Mouse (Mus musculus): ENCODE data around the gene Ppm1a.

Ppm1a gene

DNA sequence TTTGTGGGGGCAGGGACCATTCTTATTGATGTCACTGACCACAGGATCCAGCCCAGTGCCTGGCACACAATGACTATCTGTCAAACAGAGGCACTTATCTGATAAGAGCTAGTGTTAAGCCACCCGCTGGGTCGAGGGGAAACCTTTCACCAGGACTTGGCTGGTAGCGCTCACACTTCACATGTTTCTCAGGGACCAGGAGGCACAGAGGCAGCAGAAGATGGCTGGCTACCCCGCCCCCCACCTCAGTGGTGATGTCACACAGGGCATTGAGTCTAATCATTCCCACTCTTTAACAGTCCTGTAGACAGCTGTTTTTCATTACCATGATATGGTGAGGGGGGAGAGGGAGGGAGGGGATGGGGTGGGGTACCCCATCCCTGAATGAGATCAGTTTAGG is at the start of gene Ppm1a:
Gene Ppm1a (plus strand): TSS at position 370 of the 400 bp plus-strand sequence.
- DNase-seq (ENCODE audit: low spot score), result no peak

DNA sequence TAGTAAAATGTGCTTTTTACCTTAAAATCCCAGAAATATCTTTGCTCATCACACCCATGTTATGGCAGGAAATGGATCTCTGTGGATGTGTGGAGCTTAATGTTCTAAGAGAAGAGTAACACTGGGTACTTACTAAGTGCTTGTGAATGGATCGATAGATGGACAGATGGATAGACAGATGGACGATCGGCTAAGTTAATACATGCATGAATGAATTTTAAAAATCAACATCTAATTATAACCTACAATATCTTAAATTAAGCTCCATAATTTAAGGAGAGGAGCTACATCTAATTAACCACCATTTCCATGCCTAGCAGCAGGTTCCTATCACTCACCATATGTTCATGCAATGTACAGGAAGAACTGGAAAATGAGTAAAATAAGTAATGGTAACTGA is 47.3 kb upstream of the Ppm1a start:
- no peak for DNase-seq (ENCODE audit: low spot score)

DNA sequence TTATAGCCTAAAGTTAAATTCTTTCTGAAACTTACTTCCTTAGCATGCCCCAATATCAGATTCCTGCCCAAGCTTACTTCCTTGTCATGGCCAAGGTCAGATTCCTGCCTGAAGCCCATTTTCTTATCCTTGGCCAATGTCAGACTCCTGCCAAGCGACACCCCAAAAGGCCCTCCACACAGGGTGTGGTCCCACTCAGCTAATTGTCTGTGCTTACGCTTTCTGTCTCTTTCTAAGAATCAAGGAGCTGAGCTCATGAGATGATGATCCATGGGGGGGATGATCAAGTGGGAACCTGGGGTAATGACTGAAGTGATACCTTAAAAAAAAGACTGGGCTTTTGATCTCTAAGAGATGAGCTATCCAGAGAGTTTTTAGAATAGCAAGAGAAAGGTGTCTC is 42.4 kb upstream of the Ppm1a start:
- no peak for DNase-seq (ENCODE audit: low spot score)

DNA sequence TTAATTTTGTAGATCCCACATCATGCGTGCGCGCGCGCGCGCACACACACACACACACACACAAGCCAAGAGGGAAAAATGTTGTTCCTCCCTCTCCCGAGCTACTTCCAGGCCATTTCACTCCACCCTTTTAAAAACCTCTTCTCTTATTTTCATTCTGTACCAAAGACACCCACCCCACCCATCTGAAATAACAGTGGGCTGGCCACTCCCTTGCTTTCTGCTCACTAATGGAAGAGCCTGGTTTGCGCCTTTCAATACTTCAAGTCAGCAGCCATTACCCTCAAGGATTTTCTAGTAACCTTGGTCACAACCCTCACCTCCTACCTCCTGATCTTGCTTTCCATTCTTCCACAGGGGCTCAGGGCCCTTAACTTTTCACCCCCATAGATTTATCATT is 41.4 kb upstream of the Ppm1a start:
- DNase-seq (ENCODE audit: low spot score), result no peak

DNA sequence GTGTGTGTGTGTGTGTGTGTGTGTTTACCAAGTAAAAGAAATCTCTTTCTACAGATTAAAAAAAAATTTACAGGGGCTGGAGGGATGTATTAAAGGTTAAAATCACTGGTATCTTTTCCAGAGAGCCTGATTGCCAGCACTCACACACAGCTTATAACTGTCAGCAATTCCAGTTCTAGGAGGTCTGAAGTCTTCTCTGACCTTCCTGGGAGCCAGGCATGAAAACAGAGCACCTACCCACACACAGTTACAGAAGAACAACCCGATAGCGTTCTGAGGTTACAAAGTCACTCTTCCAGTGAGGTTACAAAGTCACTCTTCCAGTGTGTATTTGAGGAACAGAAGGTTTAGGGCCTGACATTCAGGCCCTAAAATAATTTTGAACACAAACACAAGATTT is 38.2 kb upstream of the Ppm1a start:
- no peak for DNase-seq (ENCODE audit: low spot score)

DNA sequence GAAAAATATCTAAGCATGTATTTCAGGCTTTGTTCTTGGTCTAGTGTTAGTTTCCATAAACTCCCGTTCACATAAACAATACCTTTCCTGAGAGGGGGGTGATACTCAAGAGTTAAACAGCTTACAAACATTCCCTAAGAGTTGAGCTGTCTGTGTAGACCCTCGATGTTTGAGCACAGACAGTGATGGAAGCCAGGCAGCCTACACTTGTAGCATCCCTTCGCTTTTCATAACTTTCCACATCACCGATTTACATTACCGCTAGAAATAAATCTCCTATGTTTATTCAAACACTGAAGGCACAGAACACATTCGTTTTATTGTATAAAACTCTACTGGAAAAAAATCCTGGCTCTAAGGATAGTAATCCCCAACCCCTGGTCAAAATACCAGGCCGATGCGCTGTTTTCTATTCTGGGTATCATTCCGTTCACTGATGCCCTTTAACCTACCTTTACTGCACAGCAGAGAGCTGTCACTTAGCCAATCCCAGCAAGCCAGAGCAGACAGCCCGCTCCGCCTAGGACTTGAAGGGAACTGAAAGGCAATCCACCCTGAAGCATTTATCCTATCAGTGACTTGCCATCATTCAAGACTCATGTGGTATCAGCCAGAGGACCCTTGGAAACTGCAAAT is 37.7 kb upstream of the Ppm1a start:
- DNase-seq (ENCODE audit: low spot score), result no peak

DNA sequence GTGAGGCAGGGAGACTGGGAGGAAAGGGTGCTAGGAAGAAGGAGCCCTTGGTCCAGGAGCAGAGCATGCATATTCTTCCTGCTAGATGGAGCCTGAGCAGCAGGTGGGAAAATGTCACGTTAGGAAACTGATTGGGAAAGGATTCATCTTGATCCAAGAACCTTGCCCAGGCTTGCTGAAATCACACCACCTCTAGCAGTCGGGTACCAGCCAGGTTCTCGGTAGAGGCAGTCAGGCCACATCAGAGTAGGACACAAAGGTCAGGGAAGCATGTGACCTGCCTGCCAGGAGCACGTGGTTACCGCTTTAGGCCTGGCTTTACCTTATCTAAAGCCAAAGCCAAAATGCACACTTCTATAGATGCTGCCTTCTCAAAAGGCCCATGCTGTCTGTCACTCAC is 35.5 kb upstream of the Ppm1a start:
- DNase-seq (ENCODE audit: low spot score), result no peak

DNA sequence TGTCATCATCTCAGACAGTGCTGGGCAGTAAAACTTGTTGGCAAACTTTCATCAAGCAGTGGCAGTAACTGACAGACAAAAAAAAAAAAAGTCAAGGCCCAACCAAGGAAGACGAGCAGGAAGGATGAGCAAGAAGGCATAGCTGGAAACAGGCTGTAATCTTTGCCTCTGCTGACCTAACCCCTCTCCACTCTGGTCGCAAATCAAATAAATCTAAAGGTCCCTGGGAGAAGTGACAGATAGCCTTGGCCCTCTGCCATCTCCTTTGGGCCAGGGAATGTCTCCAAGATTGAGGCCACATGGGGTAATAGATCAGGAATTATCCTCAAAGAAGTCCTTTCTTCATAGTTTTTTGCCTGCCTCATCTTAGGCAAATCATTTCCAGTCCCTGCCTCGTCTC is 33.3 kb upstream of the Ppm1a start:
- DNase-seq (ENCODE audit: low spot score), result no peak

DNA sequence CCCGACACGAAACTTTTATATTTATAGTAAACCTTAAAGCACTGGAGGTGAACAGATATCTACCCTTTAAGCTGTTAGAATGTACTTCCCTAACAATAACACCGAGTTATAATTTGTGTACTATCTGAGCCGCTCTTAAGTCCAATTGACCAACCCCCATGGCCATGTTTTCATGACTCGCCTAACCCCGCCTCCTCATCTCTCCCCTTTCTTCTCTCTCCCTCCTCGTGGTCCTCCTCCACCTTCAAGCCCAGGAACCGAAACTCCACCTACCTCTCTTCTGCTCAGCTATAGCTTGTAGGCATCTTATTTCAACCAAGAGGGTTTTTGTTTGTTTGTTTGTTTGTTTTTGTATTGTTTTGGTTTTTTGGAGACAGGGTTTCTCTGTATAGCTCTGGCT is 30.2 kb upstream of the Ppm1a start:
- DNase-seq (ENCODE audit: low spot score), result no peak

DNA sequence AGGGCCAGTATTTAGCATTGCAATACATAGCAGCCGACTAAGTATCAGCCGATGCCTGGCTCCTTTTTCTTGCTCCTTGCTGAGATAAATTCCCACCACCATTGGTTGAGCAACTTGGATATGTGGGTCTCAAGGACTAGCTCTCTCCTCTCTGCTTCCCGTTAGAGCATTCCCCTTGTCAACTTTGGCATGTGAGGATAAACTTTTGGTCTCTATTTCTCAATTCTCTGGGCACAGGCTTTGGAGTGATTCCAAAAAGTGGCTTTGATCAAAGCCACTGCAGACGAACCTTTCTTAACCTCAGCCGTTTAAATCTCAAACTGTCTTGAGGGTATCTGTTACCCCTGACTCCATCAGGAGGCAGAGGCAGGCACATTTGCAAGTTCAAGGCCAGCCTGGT is 29.6 kb upstream of the Ppm1a start:
- DNase-seq (ENCODE audit: low spot score), result no peak

DNA sequence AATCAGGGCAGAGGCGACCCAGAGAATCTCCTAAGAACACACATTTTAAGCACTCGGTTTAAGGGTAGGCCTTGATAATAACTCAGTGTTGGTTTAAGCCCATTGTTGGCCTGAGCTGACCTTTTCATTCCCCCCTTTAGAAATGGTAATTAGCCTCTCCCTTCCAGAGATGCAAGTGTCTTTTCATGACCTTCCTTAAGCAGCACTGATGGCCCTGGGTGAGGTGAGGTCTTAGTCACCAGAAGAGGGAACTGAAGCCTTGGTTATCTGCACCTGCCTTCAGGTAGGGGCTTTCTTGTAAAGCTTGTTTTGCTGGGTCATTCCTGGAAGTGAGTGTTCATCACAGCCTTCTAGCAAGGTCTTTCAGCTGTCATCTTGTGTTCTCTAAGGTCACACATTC is 23.1 kb upstream of the Ppm1a start:
- DNase-seq (ENCODE audit: low spot score), result no peak

DNA sequence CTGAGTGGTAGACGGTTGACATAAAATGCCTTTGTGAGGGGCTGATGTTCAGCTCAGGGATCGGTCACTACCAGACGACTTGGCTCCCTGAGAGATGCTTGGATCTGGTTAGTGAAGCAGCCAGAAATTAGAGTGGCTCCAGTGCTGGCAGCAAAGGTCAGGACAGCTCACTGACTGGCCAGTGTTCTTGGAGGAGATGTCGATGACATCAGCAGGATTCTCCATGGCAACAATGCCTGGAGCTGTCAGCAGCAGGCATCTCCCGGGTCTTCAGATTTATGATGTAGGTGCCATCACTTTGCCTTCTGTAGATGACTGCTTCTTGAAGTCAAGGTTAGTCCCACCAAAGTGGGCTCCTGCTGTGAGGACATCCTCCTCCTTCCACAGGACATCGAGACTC is 16.1 kb upstream of the Ppm1a start:
- DNase-seq (ENCODE audit: low spot score), result no peak

DNA sequence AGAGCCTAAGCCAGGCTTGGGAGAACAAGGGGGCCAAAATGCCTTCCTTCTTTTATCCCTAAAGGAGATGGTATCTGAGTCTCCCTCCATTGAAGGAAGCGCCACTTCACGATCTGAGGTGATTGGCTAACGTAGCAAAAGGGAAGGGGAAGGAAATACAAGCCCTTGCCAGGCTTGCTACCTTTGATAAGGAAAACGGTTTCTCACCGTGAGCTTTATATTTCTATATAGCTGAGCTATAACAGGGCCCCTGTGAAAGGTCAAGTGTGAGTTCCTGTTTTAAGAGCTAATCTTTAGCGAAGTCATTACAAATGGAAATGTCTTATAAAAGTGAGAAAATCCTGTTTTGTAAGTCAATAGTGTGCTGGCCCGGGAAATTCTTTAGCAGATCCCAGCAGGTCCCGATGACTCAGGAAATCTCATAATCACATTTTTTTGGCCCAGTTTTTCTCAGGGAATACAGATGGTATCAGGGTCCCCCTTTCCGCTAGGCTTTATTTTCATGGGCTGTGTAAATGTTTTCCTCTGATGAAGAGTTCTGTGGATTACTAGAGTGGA is 12.4 kb upstream of the Ppm1a start:
- DNase-seq (ENCODE audit: low spot score), result no peak

DNA sequence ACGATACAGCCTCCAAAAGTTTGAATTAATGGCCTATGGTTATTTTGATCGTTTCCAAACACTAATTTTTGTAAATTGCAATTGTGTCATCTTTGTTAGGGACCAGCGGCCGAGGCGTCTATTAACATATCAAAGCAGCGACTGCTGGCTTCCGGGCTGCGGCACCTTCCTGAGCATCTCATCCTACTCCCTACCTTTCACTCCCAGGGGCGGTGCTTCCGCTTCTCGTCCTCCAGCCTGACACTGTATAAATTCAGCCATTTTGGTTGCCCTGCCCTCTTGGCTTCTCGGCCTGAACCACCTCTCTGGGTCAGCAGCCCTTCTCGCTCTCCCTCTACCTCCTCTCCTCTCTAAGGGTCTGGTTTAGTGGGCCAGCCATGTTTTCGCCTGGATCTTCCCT is 11.8 kb upstream of the Ppm1a start:
- DNase-seq (ENCODE audit: low spot score), result no peak

DNA sequence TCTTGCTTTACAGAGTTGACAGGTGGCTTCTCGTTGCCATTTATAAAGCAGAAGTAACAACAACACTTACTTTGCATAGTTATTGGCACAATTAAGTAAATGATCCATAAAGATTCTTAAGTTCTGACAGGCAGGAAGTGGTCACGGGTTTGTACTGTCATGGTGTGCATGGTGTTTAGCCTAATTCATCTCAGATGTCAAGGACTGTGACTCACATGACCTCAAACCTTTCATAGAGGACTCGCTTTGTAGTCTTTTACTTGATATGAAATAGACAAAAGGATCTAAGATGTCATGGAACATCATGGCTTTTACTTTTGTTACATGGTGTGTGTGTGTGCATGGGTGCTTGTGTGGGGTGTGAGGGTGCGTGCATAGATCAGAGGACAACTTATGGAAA is 8.9 kb upstream of the Ppm1a start:
- DNase-seq (ENCODE audit: low spot score), result no peak

DNA sequence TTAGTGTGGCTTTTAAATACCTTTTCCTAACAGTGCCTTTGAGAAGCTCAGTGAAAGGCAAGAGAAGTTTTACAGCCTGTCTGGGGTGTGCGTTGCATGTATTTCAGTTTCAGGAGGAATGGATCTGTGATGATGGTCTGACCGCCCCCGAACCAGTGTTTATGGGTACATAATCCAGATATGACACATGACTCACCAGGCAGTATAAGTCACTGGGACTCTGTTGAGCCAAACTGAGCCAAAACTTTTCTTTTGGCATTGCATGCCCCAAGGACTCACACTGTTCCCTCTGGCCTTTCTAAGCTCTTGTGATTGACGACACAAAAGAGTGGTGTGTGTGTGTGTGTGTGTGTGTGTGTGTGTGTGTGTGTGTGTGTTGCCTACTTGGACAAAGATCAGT is 8.4 kb upstream of the Ppm1a start:
- DNase-seq (ENCODE audit: low spot score), result no peak

DNA sequence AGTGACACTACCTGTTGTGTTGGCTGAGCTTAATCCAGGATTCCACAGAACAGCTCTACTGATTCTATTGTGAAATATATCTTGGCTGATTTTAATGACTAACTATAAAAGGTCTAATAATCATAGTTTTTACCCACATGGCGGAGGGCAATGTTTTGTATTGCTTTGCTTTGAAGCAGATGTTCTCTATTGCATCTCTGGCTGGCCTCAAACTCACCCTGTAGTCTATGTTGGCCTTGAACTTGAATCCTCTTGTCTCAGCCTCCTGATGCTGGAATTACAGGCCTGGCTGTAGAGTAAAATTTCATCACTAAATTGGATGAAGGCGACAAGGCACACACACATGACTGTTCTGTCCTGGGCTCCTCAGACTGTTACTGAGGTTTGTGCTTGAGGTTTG is 7.8 kb upstream of the Ppm1a start:
- no peak for DNase-seq (ENCODE audit: low spot score)

DNA sequence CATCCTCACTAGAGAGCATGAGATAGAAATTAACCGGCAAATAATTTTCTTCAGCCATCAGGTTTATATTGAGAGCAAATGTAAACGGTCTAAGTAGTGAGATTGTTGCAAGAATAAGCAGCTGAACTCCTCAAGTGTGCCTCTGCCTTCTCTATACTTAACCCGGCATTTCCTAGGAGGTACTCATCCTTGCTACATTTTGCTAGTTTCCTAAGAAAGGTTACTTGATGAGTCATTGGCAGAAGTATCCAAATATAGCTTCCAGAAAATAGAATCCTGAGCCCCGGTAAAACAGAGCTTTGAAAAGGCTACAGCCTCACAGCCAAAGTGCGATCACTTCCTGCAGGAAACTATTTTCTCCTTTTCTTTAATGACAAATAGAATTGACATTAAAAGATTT is 7.2 kb upstream of the Ppm1a start:
- no peak for DNase-seq (ENCODE audit: low spot score)

DNA sequence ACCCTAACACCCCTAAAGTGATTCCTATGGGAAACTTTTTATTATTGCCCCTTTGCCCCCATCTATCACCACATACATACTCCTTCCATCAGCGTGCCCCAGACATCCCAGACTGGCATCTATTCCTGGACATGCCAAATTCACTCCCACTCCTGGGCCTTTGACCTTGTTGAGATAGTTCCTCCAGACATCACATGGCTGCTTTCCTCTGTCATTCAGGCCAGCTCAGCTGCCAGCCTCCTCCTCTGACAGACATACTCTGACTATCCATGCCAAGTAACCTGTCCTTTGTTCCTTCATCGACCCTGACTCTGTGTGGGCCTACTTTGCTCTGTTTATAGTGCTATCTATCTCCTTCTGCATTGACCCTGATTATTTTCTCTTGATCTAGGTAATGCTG is 6.6 kb upstream of the Ppm1a start:
- no peak for DNase-seq (ENCODE audit: low spot score)

DNA sequence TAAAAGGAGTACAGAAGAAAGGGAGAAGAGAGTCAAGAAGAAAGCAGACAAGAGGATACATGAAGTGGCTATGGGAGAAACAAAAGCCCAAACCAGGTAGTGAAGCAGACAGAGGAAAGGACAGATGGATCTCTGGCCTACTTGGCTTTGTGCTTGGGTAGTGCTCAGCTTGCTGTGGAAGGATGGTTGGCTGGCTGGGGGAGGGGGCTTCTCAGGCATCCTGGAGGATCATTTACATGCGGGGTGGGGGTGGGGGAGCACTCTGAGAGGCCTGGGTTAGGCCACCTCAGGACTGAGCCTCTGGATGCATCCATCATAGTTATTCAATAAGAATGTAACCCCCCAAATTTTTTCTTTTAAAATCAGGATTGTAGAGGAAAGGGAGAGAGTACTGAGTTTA is 341 bp downstream of the Ppm1a start:
- DNase-seq (ENCODE audit: low spot score), result no peak

DNA sequence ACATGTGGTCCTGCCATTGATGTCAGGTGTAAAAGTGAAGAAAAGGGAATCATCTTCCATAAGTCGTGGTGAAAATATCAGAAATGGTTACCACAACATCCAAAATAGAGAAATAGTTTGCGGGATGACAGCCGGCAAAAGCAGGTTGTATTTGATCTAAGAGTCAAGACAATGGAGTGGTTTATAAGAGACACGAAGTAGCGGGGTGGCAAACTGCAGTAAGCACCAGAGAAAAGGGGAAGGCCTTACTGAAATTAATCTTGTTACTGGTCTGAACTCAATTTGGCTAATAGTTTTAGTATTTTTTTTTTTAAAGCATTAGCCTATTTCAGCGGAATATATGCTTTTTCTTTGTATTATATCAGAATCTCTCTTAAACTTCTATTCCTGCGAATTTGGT is 2.7 kb downstream of the Ppm1a start:
- no peak for DNase-seq (ENCODE audit: low spot score)

DNA sequence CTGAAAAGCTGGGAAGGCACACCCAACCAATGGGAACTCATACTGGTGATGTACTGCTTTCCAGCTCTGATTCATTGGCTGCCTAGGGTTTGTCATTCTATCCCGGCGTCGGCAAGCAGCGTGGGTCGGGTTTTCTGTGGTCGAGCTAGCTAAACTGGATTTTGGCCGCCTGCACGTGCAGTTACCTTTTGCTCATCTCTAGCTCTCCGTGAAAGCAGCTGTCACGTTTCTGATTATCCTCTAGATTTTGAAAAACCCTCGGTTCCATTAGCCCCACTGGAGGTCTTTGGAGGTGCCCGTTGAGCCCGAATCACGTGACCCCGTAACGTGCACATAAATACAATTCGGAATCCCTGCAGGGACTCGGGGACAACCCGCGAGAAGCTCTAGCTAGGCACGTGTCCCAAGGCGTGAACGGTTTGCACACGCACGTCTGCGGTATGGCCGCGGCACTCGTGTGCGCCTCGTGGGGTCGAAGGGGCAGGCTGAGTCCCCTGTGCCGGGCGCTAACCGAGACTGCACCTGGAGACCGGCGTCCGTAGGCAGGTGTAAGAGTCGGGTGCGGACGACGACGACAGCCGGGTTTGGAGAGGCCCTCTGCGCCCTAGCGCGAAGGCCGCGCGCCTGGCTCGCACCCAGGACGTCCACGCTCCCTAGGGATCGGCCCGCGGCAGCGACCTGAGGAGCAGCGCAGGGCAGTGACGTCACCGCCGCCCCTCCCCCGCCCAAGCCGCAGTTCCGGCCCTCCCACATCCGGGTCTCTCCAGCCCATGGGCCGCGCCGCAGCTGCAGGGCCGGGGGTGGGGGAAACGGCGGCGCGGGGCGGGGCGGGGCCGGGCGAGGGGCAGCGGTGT is 3.3 kb downstream of the Ppm1a start:
- DNase-seq (ENCODE audit: low spot score), result peak; percentile 96

DNA sequence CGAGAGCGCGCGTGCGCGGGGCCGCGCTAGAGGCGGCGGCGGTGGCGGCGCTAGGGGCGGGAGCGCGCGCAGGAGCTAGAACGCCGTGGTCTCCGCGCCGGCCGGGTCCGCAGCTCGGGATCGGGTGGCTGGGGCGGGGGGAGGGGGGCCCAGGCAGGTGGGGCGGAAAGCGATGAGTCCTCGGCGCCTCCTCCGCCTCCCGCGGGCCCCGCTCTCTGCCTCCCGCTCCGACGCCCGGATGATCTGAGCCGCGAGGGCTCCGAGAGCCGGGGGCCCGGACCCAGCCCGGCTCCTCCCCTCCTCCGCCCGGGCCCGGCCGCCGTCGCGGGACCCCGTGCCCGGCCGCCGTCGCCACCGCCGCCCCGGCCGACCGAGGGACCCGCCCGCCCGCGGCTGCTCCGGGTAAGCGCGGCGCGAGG is 4.0 kb downstream of the Ppm1a start:
- DNase-seq (ENCODE audit: low spot score), result no peak
